Mouse (Mus musculus) myocyte (in vitro differentiated cells): ENCODE data around the gene Hddc2.

Experiments used
- CEBPB ChIP-seq: IDR thresholded peaks from 2 replicates; pipeline ENCODE4 v1.6.1; 2011; ENCODE audit warnings: mild to moderate bottlenecking, moderate library complexity; ENCODE audit not compliant: poor library complexity, insufficient read depth, severe bottlenecking
- E2F4 ChIP-seq: IDR thresholded peaks from one replicate; pipeline ENCODE4 v1.6.1; 2011; ENCODE audit warnings: mild to moderate bottlenecking, control low read depth, moderate library complexity; ENCODE audit not compliant: insufficient read depth
- MAX ChIP-seq: IDR thresholded peaks from one replicate; pipeline ENCODE4 v1.6.1; 2011; ENCODE audit warnings: low read depth, mild to moderate bottlenecking, control low read depth
- MYOD1 ChIP-seq, 3 experiments: IDR thresholded peaks; one replicate each; pipeline ENCODE4 v1.6.1; 2011; ENCODE audit warnings: control low read depth in 2 of 3, low read depth in 2 of 3, mild to moderate bottlenecking in 2 of 3, moderate library complexity in 1 of 3; ENCODE audit not compliant: insufficient read length in 2 of 3, control insufficient read depth in 1 of 3
- MYOG ChIP-seq, 3 experiments: IDR thresholded peaks; one replicate each; pipeline ENCODE4 v1.6.1; 2011; ENCODE audit warnings: control low read depth in 2 of 3, low read depth in 2 of 3, mild to moderate bottlenecking in 2 of 3; ENCODE audit not compliant: insufficient read length in 2 of 3, control insufficient read depth in 1 of 3, insufficient read depth in 1 of 3
- POLR2A ChIP-seq: IDR thresholded peaks from one replicate; pipeline ENCODE4 v1.6.1; 2011; ENCODE audit warnings: low read depth, mild to moderate bottlenecking, control low read depth, moderate library complexity; ENCODE audit not compliant: insufficient read length
- POLR2AphosphoS2 ChIP-seq: IDR thresholded peaks from one replicate; pipeline ENCODE4 v1.6.1; 2011; ENCODE audit warnings: low read depth, control low read depth; ENCODE audit not compliant: insufficient read length
- TCF12 ChIP-seq: IDR thresholded peaks from one replicate; pipeline ENCODE4 v1.6.1; 2011; ENCODE audit warnings: mild to moderate bottlenecking, control low read depth; ENCODE audit not compliant: poor library complexity, insufficient read depth, severe bottlenecking
- TCF3 ChIP-seq: IDR thresholded peaks from one replicate; pipeline ENCODE4 v1.6.1; 2011; ENCODE audit warnings: low read depth, control low read depth; ENCODE audit not compliant: insufficient read length
- USF1 ChIP-seq: IDR thresholded peaks from one replicate; pipeline ENCODE4 v1.6.1; 2011; ENCODE audit warnings: low read depth, mild to moderate bottlenecking, control low read depth, moderate library complexity

- no peak for TF ChIP-seq POLR2A
- no peak for TF ChIP-seq USF1
- TF ChIP-seq TCF12: no peak
- no peak for TF ChIP-seq POLR2AphosphoS2
- no peak for TF ChIP-seq MAX
- no peak for TF ChIP-seq MYOD1 (IDR thresholded peaks at IDR 0.05; ENCODE audit: control insufficient read depth in 1 of 3, insufficient read length in 2 of 3, low read depth in 2 of 3)
- TF ChIP-seq E2F4: no peak
- TF ChIP-seq CEBPB: no peak
- TF ChIP-seq MYOG (IDR thresholded peaks at IDR 0.05; ENCODE audit: control insufficient read depth in 1 of 3, insufficient read depth in 1 of 3, insufficient read length in 2 of 3, low read depth in 2 of 3): no peak
- no peak for TF ChIP-seq TCF3
These were observed 23.2 kb downstream of the Hddc2 start for GRCm38 (mm10) chr10:31336432-31336831.
